Mouse (Mus musculus): ENCODE results near the gene Agr2. TPM values are rescaled to one million over a fixed set of nuclear protein-coding genes. Genes with fewer than 3 reads are reported as not detected.
A peak's percentile ranks its signal among the peaks of the same experiment; 100 is the strongest.

Agr2 gene
- polyA plus RNA-seq, 1 experiment from 2014 or later = not detected

GRCm38 (mm10) chr12:35994098-35994497 lies 1.4 kb downstream of the Agr2 start:
- no peak overlapping the region for H3K27ac ChIP-seq
- H3K4me2 ChIP-seq (replicated peaks) = no peak overlapping the region
- peak; percentile 59 for ATAC-seq (ENCODE audit: low FRiP score, low read depth)
- no peak overlapping the region for H3K9ac ChIP-seq
- no peak overlapping the region for H3K4me3 ChIP-seq
- no peaks in the 10 kb centered on the region for H3K9me3 ChIP-seq
- no peaks in the 10 kb centered on the region for H3K36me3 ChIP-seq
- H3K4me1 ChIP-seq = peaks cover 9% of the 10 kb centered on the region; the same call in 1 of the 2 replicates
- H3K27me3 ChIP-seq (replicated peaks) = no peaks in the 10 kb centered on the region

GRCm38 (mm10) chr12:35995799-35996198 lies 3.1 kb downstream of the Agr2 start:
- WGBS = 27% methylated on average over 5 of the region's 5 CpGs
- ATAC-seq (ENCODE audit: low FRiP score, low read depth) = 0 out of 2 replicates have a peak, but pooled peaks have one; percentile 34
- H3K4me1 ChIP-seq = peaks cover 9% of the 10 kb centered on the region; the same call in 1 of the 2 replicates
- H3K4me2 ChIP-seq (replicated peaks) = no peak overlapping the region
- no peaks in the 10 kb centered on the region for H3K36me3 ChIP-seq
- H3K9ac ChIP-seq = no peak overlapping the region
- no peak overlapping the region for H3K27ac ChIP-seq
- H3K4me3 ChIP-seq = no peak overlapping the region
- no peaks in the 10 kb centered on the region for H3K9me3 ChIP-seq
- no peaks in the 10 kb centered on the region for H3K27me3 ChIP-seq (replicated peaks)

- H3K9ac ChIP-seq = no peak overlapping the region
- H3K27ac ChIP-seq = no peak overlapping the region
- no peaks in the 10 kb centered on the region for H3K27me3 ChIP-seq (replicated peaks)
- no peaks in the 10 kb centered on the region for H3K9me3 ChIP-seq
- H3K36me3 ChIP-seq = no peaks in the 10 kb centered on the region
- H3K4me3 ChIP-seq = no peak overlapping the region
- WGBS = 73% methylated on average over 4 of the region's 4 CpGs
- no peaks in the 10 kb centered on the region for H3K4me1 ChIP-seq
- no peak overlapping the region for H3K4me2 ChIP-seq (replicated peaks)
- no peak for ATAC-seq (ENCODE audit: low FRiP score, low read depth)
These were observed 12.0 kb downstream of the Agr2 start for GRCm38 (mm10) chr12:36004714-36005113.

DNA sequence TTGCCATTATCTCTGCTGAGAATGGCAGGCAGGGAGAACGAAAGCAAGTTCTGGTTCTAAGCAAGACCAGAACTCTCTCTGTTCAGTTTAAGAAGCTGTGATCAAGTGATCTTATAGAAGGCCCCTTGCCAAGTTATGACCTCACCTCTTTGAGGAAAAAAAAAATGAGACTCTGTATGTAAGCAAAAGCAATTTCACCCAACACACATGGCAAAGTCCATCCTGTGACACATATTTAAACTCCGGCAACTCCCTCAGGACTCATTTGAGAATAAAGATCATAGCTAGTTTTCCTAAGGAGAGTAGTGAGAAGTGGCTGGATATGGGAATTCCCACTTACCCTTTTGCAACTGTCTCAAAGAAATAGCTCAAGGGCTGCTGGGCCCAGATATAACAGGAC lies 14.9 kb downstream of the Agr2 start:
- no peaks in the 10 kb centered on the region for H3K36me3 ChIP-seq
- H3K4me1 ChIP-seq = no peaks in the 10 kb centered on the region
- ATAC-seq (ENCODE audit: low FRiP score, low read depth) = no peak
- no peaks in the 10 kb centered on the region for H3K9me3 ChIP-seq
- H3K4me2 ChIP-seq (replicated peaks) = no peak overlapping the region
- no peak overlapping the region for H3K27ac ChIP-seq
- H3K9ac ChIP-seq = no peak overlapping the region
- no peaks in the 10 kb centered on the region for H3K27me3 ChIP-seq (replicated peaks)
- no peak overlapping the region for H3K4me3 ChIP-seq
- 94% methylated on average over 2 of the region's 2 CpGs for WGBS

DNA sequence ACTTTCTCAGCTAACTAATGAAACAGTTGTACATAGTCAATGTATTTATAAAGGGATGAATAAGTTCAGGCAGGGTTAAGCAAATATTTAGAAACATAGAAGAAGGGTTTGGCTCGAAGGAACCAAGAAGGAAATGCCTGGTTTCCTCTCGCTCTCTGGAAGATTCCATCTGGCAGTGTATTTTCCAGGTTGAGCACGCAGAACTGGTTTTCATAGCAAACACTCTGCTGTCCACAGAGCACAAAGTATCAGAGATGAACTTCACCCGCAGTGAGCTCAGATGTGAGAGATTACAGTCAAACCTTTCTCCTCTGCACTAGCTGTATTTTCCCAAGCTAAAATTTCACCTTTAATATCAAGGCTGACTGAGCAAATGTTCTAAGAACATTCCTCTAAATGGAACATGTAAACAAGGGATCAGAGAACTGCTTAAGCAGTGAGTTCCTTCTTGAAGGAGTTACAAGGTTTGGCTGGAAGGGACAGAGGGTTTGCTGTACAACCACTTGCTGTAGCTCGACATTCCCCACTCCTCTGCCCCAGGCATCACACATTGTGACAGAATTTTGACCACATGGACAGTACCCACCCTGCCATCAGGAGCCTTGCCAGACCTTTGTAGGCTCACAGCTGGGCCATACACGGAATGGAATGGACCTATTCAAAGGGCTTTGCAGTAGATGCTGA lies 15.8 kb downstream of the Agr2 start:
- Histone ChIP-seq H3K9ac (no peak overlapping the region), H3K4me2 (replicated peaks) (no peak overlapping the region), H3K4me1 (no peaks in the 10 kb centered on the region), H3K36me3 (no peaks in the 10 kb centered on the region), H3K9me3 (no peaks in the 10 kb centered on the region), H3K4me3 (no peak overlapping the region), H3K27me3 (replicated peaks) (no peaks in the 10 kb centered on the region), H3K27ac (no peak overlapping the region)
- ATAC-seq (ENCODE audit: low FRiP score, low read depth) = no peak
- 75% methylated on average over 6 of the region's 6 CpGs for WGBS

DNA sequence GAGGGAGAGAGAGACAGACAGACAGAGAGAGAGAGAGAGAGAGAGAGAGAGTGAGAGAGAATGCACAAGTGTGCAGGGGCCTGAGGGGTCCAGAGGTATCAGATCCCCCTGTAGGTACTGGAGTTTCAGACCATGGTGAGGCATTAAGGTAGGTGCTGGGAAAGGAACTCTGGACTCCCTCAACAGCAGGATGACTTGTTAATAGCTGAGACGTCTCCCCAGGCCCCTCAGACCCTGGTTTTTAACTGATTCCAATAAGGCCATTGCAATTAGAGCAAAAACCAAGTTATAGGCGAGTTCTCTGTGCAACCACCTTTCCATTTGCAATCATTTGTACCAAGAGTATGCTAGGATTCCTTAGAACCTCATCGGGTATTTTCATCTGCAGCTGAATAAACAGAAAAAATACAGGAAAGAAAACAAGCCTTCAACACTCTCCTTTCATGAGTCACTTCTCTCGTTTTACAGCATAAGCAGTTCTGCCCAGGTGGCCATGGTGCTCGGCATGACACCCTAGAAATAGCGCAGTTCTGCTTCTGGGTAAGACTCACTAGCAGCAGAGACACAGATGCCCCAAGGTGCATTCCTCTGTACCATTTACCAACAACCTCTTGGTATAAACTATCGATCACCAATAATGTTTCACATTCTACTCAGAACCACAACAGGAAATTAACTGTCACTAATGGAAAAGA lies 20.7 kb downstream of the Agr2 start:
- H3K4me1 ChIP-seq = no peaks in the 10 kb centered on the region
- no peak overlapping the region for H3K4me2 ChIP-seq (replicated peaks)
- 73% methylated on average over 7 of the region's 7 CpGs for WGBS
- H3K36me3 ChIP-seq = peaks cover 17% of the 10 kb centered on the region
- H3K27me3 ChIP-seq (replicated peaks) = no peaks in the 10 kb centered on the region
- no peak for ATAC-seq (ENCODE audit: low FRiP score, low read depth)
- no peak overlapping the region for H3K9ac ChIP-seq
- no peak overlapping the region for H3K4me3 ChIP-seq
- H3K9me3 ChIP-seq = no peaks in the 10 kb centered on the region
- H3K27ac ChIP-seq = no peak overlapping the region

DNA sequence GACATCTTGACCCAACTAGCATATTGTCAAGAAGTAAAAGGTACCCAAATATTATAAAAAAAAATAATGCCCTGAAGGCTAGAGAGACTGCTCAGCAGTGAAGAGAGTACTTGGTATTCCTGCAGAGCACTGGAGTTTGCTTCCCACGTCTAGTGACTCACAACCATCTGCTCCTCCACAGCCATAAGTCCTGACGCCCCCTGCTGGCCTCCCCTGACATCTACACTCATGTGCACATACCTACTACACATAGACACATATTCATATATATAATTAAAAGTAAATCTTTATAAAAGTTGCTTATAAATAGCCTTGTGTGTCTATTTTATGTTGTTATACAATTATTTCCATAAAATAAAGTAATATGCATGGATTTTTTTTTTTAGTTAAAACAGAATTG lies 25.1 kb downstream of the Agr2 start:
- Histone ChIP-seq H3K9ac (no peak overlapping the region), H3K4me2 (replicated peaks) (no peak overlapping the region), H3K4me3 (no peak overlapping the region), H3K27ac (no peak overlapping the region), H3K9me3 (no peaks in the 10 kb centered on the region), H3K36me3 (peaks cover 42% of the 10 kb centered on the region), H3K27me3 (replicated peaks) (no peaks in the 10 kb centered on the region), H3K4me1 (no peaks in the 10 kb centered on the region)
- no peak for ATAC-seq (ENCODE audit: low FRiP score, low read depth)
- WGBS = 90% methylated on average over 2 of the region's 2 CpGs

DNA sequence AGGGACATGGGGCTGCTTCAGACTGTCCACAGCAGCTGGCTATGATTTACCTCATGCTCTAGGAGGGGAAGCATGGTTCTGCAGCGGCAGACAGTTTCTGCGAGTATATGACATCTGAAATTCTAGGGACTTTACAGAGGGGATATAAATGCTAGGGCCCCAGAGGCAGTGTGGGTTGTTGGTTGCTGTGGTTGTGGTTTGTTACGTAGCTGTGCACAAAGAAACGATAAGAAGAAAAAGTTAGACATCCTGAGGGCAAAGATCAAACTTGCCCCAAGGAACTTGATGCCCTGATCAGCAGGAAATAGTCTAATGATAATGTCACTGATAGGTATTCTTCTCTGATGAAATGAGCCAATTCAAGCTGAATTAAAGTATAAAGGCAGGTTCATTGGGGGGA lies 26.9 kb downstream of the Agr2 start:
- no peak for ATAC-seq (ENCODE audit: low FRiP score, low read depth)
- peaks cover 41% of the 10 kb centered on the region for H3K36me3 ChIP-seq

GRCm38 (mm10) chr12:36020081-36020480 lies 27.4 kb downstream of the Agr2 start:
- Histone ChIP-seq H3K4me3 (no peak overlapping the region), H3K36me3 (peaks cover 37% of the 10 kb centered on the region), H3K4me1 (no peaks in the 10 kb centered on the region), H3K27ac (no peak overlapping the region), H3K27me3 (replicated peaks) (no peaks in the 10 kb centered on the region), H3K9ac (no peak overlapping the region), H3K9me3 (no peaks in the 10 kb centered on the region), H3K4me2 (replicated peaks) (no peak overlapping the region)
- 83% methylated on average over 3 of the region's 3 CpGs for WGBS
- ATAC-seq (ENCODE audit: low FRiP score, low read depth) = no peak

More for the DNA sequence above, 26.9 kb downstream of the Agr2 start:
- no peak overlapping the region for H3K4me3 ChIP-seq
- no peak overlapping the region for H3K27ac ChIP-seq
- WGBS = 78% methylated on average over 4 of the region's 4 CpGs
- H3K9ac ChIP-seq = no peak overlapping the region
- no peaks in the 10 kb centered on the region for H3K9me3 ChIP-seq
- no peaks in the 10 kb centered on the region for H3K4me1 ChIP-seq
- H3K4me2 ChIP-seq (replicated peaks) = no peak overlapping the region
- no peaks in the 10 kb centered on the region for H3K27me3 ChIP-seq (replicated peaks)

- H3K4me2 ChIP-seq (replicated peaks) = no peak overlapping the region
- WGBS = 80% methylated on average over 2 of the region's 2 CpGs
- ATAC-seq (ENCODE audit: low FRiP score, low read depth) = no peak
- H3K27ac ChIP-seq = no peak overlapping the region
- H3K4me1 ChIP-seq = no peaks in the 10 kb centered on the region
- no peak overlapping the region for H3K9ac ChIP-seq
- H3K4me3 ChIP-seq = no peak overlapping the region
- peaks cover 31% of the 10 kb centered on the region for H3K36me3 ChIP-seq
- H3K9me3 ChIP-seq = no peaks in the 10 kb centered on the region
- no peaks in the 10 kb centered on the region for H3K27me3 ChIP-seq (replicated peaks)
These were observed 28.0 kb downstream of the Agr2 start for GRCm38 (mm10) chr12:36020710-36021109.

- no peak for ATAC-seq (ENCODE audit: low FRiP score, low read depth)
- Histone ChIP-seq H3K27me3 (replicated peaks) (no peaks in the 10 kb centered on the region), H3K9ac (no peak overlapping the region), H3K27ac (no peak overlapping the region), H3K9me3 (no peaks in the 10 kb centered on the region), H3K4me2 (replicated peaks) (no peak overlapping the region), H3K4me3 (no peak overlapping the region), H3K4me1 (no peaks in the 10 kb centered on the region), H3K36me3 (peaks cover 3% of the 10 kb centered on the region)
- 93% methylated on average over 4 of the region's 4 CpGs for WGBS
These were observed 33.4 kb downstream of the Agr2 start for GRCm38 (mm10) chr12:36026126-36026525.

GRCm38 (mm10) chr12:36027171-36027570 lies 34.5 kb downstream of the Agr2 start:
- H3K4me3 ChIP-seq = no peak overlapping the region
- ATAC-seq (ENCODE audit: low FRiP score, low read depth) = no peak
- H3K27me3 ChIP-seq (replicated peaks) = no peaks in the 10 kb centered on the region
- no peak overlapping the region for H3K27ac ChIP-seq
- H3K9ac ChIP-seq = no peak overlapping the region
- H3K36me3 ChIP-seq = no peaks in the 10 kb centered on the region
- no peaks in the 10 kb centered on the region for H3K9me3 ChIP-seq
- no peaks in the 10 kb centered on the region for H3K4me1 ChIP-seq
- H3K4me2 ChIP-seq (replicated peaks) = no peak overlapping the region
- WGBS = 87% methylated on average over 2 of the region's 2 CpGs
